Mouse (Mus musculus) c-Kit-positive CD71-negative TER-119-negative erythroid progenitor cells, embryonic 14.5 days (primary cell): ENCODE data around the gene Exd2.
"Not testable (repeated sequence)": the region's sequence is repeated elsewhere in the genome, so short reads cannot be mapped to it uniquely, and the experiment has no call there.

ENCODE experiments used
- DNase-seq: peaks from one replicate; pipeline ENCODE4 v3.0.0-alpha.2; 2013; ENCODE audit warnings: low read depth

The Exd2 gene

DNA sequence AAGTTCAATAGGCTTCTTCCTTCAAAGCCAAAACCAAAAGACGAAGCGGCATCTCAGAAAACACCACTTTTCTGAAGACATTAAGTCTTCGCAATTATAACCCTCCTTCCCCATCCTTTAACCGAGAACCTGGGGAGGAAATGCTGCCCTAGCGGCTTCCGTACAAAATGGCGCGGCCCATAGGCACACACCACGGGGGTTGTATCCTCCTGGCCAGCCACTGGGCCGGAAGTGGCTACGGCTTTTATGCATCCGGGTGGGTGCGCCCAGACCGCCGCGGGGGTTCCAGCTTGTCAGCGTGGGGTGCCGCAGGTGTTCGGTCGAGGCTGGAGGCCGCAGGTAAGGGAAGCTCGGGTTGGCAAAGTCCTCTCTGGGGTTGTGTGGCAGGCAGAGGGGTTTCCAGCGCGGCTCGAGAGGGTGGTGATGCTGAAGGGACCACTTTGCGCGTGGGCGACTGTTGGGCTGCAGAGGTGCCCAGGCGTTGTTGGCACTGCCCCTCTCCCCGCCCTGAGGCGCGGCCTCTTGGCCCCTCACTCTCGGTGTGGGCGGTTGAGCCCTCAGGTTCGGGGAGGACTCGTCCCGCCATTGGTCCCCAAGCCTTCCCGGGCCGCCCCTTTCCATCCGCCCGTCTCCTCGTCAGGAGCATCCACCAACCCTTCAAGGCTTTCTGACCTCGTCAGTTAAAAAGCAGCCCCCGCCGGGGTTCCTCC lies at the start of gene Exd2:
Gene Exd2 (plus strand): TSS at position 154 of the 710 bp plus-strand sequence.
- DNase-seq = peak; percentile 79

DNA sequence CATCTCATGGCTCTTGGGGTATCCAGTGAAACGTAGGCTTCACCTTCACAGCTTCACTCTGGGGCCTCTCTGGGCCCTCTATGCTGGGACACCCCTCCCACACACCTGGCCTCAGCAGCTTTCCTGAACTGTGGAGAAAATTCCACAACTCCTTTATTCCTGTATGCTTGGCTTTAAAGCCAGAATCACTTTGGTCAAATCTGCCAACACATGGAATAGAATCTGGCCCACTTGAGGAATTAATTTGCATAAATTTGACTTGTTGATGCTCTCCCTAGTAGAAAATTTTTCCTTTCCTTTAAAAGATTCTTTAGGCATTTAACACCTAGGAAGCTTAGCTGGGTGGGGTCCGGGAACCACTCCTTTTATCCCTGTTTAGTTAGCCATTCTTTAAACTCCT lies 47.8 kb upstream of the Exd2 start:
- no peak for DNase-seq

DNA sequence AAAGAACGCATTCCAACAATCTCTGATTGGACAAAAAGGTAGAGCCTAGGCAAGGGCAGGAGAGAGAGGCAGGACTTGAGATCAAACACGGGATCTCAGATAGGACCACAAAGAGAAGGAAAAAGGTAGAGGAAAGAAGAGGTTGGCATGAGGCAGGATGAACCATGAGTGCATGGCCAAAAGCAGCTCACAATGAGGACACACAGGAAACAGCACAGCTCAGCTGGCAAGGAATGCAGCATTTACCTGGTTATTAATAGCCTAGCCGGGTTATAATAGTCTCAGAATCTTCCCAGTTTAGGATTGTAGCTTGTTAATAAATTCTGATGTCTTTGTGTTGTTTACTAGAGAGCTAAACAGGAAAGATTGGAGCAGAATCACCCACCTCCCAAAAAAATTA lies 35.2 kb upstream of the Exd2 start:
- no peak for DNase-seq

DNA sequence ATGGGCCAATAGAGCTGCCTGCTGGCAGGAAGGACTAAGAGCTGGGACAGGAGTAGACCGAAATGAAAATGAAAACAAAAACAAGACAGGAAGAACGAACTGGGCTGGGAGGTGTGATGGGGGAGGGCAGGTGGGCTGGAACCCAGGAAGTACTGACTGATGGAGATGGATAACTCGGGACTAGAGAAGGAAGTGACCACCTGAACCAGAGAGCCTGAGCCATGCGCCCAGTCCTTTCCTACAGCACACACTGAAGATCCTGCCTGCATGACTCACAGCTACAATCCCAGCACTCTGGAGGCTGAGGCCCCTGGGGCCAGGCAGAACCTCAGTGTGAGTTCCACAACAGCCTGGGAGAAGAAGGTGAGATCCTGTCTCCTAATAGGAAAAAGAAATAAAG lies 29.6 kb upstream of the Exd2 start:
- no peak for DNase-seq

DNA sequence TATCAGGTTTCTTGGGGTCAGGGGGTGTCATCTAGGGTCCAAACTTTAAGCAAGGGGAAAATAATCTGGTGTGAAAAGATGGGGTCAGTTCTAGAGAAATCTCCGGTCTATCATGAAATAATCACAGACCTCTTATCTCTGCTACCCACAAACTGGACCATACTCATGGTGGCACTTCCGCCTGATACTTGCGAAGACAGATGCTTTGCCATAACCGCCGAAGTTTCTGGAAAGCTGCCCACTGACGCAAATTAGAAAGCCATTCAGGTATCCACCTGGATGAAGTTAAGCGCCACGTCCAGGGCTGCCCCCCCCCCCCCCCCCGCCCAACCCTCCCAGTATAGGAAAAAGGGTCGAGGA lies 28.3 kb upstream of the Exd2 start:
- peak; percentile 6 for DNase-seq

DNA sequence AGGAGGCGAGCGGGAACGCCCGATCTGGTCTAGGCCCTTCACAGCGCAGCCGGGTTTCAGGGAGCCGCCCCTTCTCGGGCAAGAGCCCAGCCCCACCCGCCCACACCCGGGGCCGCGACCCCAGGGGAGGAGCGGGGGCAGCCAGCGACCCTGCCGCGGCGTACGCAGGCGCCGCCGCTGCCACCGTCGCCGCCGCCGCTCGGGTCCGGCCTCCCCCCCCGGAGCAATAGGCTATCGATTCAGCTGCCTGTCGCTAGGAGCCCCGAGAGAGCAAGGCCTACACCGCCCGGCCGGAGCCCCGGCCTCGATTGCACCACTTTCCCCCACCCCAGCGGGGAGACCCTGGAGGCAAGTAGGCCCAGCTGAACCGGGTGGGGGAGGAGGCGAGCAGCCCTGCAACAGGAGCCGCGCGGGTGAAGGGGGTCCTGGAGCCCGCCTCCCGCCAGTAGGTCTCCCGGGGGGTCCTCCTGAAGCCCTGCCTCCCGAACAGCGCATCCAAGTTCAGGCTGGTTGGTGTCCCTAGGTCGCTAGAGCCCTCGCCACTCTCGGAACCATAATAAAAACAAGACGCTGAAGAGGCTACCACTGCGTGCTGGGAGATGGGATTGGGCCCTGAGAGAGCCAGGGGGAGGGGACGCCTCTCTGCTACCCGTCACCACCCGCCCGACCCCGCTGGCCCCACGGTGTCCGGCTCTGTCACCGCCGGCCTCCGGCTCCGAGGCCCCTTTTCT lies 27.8 kb upstream of the Exd2 start:
- peak; percentile 50 for DNase-seq

DNA sequence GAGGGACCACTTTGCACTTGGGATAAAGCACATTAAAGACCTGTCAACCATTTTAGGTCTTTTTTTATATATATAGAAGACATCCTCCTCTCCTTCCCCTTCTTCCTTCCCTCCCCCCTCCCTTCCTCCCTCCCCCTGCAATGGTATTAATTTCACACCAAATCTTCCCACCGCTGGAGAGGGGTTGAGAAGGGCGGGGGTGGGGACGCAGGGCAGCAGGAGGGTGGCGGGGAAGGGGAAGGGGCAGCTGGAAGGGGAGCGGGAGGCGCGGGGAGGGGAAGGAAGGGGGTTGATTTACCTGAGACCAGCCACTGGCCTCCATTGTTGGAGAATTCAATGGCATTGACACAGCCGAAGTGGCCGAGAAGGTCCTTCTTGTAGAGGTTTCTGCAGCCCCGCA lies 27.0 kb upstream of the Exd2 start:
- DNase-seq = peak; percentile 5

DNA sequence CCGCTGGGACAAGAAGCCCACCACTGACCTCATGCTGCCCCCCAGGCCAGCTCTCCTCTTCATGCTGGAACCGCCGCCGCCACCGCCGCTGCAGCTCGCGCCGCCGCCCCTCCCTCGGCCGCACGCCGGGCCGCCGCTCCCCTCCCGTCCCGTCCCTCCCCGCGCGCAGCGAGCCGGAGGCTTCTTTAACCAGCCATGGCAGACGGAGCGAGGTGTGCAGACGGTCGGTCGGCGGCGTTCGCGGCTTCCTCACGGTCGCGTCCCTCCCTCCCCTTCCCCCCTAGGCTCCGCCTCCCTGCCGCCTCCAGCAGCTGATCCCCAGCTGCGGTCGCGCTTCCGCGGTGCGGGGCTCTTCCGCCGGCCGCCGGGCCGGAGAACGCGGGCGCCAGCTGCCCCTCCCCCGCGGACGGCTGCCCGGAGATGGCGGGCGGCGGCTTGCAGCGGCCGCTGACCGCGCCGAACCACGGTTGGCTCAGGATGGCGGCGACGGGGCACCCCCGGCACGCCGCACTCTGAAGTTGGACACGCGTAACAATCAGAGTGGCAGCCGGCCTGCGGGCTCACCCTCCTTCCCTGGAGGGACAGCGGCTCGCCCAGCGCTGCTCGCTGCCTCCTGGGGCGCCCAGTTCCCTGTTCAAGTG lies 26.4 kb upstream of the Exd2 start, which contains the start of gene Dcaf5:
Gene Dcaf5 (minus strand): TSS at position 266 of the 641 bp plus-strand sequence.
- peak; percentile 58 for DNase-seq

DNA sequence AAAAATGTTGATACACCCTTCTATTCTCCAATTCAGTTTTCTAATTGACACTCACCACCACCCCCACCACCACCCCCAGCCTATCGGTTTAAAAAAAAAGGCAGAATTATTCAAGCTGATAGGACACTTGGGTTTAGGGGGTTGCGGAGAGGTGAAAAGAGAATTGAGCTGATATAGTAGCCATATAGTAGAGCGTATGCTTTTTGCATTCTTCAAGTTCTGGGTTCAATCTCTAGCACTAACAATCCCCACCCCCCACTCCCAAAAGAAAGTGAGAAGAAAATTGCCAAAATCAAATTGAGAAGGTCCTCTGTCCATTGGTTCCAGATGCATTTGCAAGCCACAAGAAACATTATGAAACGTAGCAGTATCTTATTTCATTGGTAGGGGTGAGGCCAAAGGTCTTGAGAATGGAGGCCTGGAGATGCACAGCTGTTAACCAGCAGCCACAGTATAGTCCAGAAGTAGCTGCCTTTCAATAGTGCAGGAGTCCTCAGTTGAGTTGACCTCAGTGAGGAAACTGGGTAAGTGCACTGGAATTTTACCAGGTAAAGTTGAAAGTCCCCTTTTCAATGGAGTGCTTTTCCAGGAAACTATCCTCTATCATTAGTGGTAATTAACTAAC lies 25.7 kb upstream of the Exd2 start:
- no peak for DNase-seq

DNA sequence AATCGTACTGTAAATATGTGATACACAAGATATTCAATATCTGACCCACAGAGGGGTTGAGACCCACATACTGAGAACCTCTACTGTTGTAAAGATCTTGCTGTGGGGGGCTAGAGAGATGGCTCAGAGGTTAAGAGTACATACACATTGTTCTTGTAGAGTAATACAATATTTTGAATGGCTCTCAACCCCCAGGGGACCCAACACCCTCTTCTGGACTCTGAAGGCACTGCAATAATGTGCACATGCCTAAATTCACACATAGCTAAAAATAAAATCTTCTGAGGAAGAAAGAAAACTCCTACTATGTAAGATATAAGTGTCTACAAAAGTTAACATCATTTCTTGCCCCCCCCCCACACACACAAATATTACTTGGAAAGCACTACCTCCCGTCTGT lies 21.9 kb upstream of the Exd2 start:
- no peak for DNase-seq

DNA sequence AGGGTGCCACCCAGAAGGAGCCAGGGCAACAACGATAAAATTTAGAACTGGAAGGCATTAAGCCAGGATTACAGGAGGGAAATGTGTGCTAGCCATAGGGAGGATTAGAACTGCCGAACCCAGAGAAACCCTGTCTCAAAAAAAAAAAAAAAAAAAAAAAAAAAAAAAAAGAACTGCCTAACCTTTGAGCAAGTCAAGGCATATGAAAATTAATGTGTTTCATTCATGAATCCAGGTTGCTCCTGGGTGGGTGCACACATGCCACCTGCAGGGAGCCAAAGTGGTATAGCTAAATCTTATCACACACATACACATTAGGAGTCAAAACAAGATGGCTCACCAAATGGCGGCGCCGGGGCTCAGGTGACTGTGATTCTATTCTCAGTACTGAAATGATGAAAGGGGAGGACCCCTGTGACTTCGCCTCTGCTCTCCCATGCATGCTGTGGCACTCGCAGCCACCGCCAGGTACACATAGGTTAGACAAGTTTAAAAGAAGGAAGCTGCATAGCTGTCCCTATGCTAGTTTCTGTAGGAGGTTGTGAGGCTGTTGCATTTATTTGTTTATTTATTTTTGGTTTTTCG lies 18.3 kb upstream of the Exd2 start:
- DNase-seq = no peak

DNA sequence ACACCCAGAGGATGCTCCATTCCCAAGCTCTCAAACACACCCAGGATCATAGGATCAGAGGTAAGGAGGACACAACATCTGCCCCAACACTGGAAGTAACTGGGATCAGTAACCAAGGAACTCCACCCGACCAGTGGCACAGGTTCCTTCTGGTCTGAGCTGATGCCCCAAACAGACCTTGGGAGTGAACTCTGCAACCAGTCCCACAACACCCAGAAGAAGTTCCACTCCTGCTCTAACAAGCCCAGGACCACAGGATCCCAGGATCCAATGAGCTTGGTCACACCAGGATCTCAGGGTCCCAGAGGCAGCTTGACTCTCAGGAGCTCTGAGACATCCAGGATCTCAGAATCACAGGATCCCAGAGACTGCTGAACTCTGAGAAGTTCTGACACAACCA lies 9.4 kb upstream of the Exd2 start:
- DNase-seq = no peak

DNA sequence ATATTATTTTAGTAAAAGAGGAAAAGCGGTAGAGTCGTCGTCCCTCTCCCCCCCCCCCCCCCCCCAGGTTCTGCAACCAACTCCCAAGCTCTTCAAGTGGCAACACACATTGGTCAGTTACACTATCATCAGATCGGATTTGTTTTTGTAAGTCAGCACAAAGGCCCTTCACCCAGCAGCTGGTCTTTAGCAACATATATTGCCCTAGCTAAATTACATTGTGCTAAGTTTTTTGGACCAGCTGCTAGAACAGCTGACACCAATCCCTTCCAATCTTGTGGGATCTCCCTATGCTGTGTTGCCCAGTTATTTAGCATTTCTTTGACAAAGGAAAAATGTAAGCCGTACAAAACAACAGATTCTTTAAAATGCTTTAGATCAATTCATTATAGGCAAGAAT lies 4.9 kb upstream of the Exd2 start:
- no peak for DNase-seq

DNA sequence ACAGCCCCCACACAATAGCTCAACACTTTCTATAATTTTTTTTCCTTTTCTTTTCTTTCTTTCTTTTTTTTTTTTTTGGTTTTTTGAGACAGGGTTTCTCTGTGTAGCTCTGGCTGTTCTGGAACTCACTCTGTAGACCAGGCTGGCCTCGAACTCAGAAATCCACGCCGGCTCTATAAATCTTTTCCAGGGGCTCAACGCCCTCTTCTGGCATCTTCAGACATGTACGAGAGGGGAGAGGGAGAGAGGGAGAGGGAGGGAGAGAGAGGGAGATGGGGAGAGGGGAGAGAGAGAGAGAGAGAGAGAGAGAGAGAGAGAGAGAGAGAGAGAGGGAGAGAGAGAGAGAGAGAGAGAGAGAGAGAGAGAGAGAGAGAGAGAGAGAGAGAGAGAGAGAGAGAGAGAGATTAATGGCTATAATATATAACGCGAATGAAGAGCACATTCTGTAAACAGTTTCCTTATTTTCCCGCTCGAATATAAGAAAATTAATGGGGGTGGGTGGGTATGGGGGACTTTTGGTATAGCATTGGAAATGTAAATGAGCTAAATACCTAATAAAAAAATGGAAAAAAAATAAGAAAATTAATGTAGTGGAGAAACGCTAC lies 501 bp upstream of the Exd2 start:
- DNase-seq = not testable (repeated sequence)

DNA sequence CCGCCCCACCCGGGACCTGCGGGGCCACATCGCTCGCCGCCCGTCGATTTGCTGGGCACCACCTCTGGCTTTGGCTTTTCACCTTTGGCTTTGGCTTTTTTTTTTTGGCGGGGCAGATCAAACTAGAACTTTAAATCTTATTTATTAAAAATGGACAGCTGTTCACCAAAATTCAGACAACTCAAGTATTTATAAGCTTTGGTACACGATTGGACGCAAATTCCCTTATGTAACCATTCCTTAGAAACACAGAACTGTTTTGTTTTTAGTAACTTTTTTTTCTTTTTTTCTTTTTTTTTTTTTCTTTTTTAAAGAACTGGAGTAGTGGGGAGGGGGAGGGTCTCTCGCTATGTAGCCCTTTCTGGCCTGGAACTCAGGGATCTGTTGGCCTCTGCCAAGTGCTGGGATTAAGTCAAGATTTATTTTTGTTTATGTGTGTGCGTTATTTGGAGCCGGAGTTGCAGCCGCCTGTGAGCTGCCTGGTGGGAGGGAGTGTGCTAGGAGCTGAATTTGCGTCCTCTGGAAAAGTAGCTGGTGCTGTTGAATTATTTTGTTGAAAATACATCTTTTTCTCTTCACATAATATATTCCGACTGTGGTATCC lies 873 bp downstream of the Exd2 start:
- DNase-seq = no peak

DNA sequence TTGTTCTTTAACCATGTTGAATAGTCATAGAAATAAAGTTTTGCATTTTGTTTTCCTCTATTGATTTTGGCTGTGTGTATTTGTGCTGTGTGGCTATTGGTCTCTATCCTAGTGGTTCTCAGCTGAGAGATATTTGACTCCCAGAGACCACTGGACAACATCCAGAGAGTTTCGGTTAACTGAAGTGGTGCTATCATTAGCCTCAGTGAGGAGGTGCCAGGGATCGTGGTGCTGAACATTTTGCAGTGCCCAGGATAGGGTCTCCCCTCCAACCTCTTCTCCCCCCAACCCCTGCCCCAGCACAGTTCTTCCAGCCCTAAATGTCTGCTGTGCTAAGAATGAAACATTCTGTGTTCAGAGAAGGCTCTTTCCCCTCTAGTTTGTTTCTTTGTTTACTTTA lies 7.3 kb downstream of the Exd2 start:
- no peak for DNase-seq

DNA sequence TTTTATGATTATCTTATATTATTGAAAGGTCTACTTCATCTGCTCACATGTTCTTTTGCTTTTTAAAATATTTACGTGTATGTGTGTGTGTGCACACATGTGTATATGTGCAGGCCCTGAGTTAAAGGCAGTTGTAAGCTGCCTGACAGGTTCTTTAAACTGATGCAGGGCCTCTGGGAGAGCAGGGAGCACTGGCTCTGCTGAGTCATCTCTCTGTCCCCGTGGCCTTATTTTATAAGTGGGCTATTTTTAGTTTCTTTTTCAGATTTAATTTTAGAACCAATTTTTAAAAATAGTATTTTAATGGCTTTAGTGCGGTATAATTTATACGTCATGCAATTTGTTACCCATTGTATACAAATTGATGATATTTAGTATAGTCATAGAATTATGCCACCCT lies 9.0 kb downstream of the Exd2 start:
- DNase-seq = no peak

DNA sequence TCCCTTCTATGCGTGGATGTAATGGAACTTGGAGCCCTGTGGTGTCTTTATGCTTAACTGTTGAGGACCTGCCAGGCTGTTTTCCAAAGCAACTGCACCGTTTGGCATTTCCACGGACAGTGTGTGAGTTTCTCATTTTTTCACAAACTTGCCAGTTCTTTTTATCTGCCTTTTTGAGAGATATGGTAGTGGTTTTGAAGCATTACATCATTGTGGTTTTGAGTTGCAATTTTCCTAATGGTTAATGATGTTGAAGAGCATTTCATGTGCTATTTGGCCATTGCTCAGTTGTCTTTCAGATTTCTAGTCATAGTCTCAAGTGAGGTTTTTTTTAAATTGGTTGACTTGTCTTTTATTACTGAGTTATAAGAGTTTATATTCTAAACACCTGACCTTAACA lies 10.8 kb downstream of the Exd2 start:
- DNase-seq = no peak

DNA sequence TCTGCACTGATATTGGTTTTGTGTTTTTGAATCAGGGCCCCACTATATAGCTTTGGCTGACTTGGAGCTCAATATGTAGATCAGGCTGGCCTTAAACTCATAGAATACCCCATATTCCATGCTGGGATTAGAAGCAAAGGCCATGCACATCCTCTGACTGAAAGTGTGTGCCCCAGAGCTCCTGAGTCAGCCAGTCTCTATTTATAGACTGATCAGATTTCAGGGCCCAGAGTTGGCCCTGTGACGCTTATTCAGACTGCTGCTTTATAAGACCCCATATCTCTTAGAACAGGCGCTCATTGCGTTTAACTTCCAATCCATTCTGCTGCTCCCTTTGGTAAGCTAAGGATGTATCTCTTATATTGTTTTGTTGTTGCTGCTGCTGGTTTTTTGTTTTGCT lies 17.1 kb downstream of the Exd2 start:
- DNase-seq = no peak

DNA sequence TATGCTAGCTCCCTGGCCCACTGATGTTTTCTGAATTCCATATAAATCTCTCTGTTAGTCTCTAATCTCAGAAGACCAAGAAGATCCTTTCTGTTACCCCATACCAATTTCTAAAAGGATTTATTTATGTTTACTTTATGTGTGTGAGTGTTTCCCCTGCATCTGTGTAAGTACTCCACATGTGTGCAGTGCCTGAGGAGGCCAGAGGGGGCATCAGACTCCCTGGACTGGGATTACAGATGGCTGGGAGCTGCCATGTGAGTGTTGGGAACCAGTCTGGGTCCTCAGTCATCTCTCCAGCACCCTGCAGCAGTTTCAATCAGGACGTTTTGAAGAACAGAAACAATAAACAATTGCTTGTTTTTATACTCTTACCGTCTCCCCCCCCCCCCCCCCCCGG lies 20.5 kb downstream of the Exd2 start:
- no peak for DNase-seq

DNA sequence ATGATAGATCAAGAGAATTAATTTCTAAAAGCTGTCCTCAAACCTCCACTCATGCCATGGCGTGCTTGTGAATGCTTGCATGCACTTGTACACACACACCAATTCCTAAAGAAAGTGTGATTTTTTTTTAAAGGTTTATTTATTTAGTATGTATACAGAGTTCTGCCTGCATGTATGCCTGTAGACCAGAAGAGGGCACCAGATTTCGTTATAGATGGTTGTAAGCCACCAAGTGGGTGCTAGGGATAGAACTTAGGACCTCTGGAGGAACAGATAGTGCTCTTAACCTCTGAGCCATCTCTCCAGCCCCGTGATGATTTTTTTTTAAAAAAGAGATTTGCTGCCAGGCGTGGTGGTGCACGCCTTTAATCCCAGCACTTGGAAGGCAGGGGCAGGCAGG lies 30.4 kb downstream of the Exd2 start:
- no peak for DNase-seq

DNA sequence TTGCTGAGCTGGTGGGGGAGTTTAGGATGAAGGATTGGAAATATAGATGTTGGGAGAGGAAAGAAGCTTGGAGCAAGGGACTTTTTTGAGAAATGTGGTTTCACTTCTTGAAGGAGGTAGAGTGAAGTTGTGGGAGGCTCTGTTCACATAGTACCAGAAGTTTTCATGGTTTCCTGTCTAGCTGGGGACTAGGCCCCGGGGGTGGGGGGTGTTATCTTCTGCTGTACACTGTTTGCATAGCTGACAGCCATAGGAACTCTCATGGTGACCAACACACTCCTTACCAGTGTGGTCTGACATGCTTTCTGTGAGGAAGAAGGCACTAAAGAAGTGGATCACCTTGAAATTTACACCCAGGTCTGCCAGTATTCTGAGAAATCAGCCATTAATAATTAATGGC lies 32.8 kb downstream of the Exd2 start:
- DNase-seq = no peak
